Mouse (Mus musculus) cerebellum, adult 2 months (tissue): ENCODE measurements around the gene Wnt6.

ENCODE experiments used
- CTCF ChIP-seq: fragments of 200-500 bp; IDR thresholded peaks from 2 replicates; pipeline ENCODE4 v1.5.1; 2011; ENCODE audit warnings: low read depth, mild to moderate bottlenecking, control low read depth, low read length, moderate library complexity, borderline replicate concordance; ENCODE audit not compliant: insufficient read depth
- POLR2A ChIP-seq: fragments of 200-500 bp; IDR thresholded peaks from 2 replicates; pipeline ENCODE4 v1.6.1; 2011; ENCODE audit warnings: low read length, control low read depth, borderline replicate concordance; ENCODE audit not compliant: insufficient read depth

GRCm38 (mm10) chr1:74736977-74737376, 34.7 kb upstream of the Wnt6 start:
- TF ChIP-seq CTCF, result no peak
- no peak for TF ChIP-seq POLR2A
